8 mouse cellular contexts compared by ENCODE assay signal in genomic region chr5:24394165-24394894, GRCm38 (mm10). TPM values are rescaled to one million over a fixed set of nuclear protein-coding genes. Genes with fewer than 3 reads are reported as not detected.
DNase-seq lines count a peak whose midpoint lies in the region; ATAC-seq and TF ChIP-seq lines count a peak whose summit lies in the region.

No protein-coding gene starts in this region.

- peak; percentile 90 for TF ChIP-seq POLR2A in CH12.LX (IDR thresholded peaks at IDR 0.05; ENCODE audit: low read depth, low read length)

- H3K4me2 ChIP-seq in CH12.LX (ENCODE audit: insufficient read depth, low read depth, poor library complexity, severe bottlenecking): peak overlapping the region; percentile 94
- peak overlapping the region; percentile 52 for H3K4me2 ChIP-seq in forebrain, embryonic 11.5 days (ENCODE audit: low read depth, low read length, severe bottlenecking)
- peak overlapping the region; percentile 64 for H3K4me2 ChIP-seq in heart, embryonic 16.5 days (ENCODE audit: low read depth, low read length)
- H3K4me2 ChIP-seq in liver, embryonic 15.5 days: peak overlapping the region; percentile 77
- H3K4me2 ChIP-seq in neural tube, embryonic 12.5 days (replicated peaks): peak overlapping the region; percentile 55

- dilution Hi-C loops in CH12.LX (cut with MboI; ENCODE audit: extremely low pct_ligation_motif_present, extremely low pct_unique_long_range_greater_than_20kb, low sequenced_read_pairs): no loop called here

- peak; percentile 40 for TF ChIP-seq RAD21 in CH12.LX (IDR thresholded peaks at IDR 0.05; ENCODE audit: low read depth, low read length)

- peak overlapping the region; percentile 67 for H3K9ac ChIP-seq in CH12.LX (ENCODE audit: insufficient read depth, low read depth)
- peak overlapping the region; percentile 47 for H3K9ac ChIP-seq in forebrain, embryonic 11.5 days (ENCODE audit: low read length)
- peak overlapping the region; percentile 55 for H3K9ac ChIP-seq in heart, embryonic 16.5 days (ENCODE audit: low read length)
- peak overlapping the region; percentile 58 for H3K9ac ChIP-seq in liver, embryonic 15.5 days
- H3K9ac ChIP-seq in neural tube, embryonic 12.5 days: peak overlapping the region; percentile 19; the same call in 1 of the 2 replicates

- H3K9me3 ChIP-seq in CH12.LX (replicated peaks; ENCODE audit: low read length): no peaks in the 10 kb centered on the region
- no peaks in the 10 kb centered on the region for H3K9me3 ChIP-seq in forebrain, embryonic 11.5 days (ENCODE audit: control insufficient read depth, low read length)
- H3K9me3 ChIP-seq in heart, embryonic 16.5 days (replicated peaks; ENCODE audit: control insufficient read depth, low read length): no peaks in the 10 kb centered on the region
- no peaks in the 10 kb centered on the region for H3K9me3 ChIP-seq in liver, embryonic 15.5 days (replicated peaks)
- no peaks in the 10 kb centered on the region for H3K9me3 ChIP-seq in neural tube, embryonic 12.5 days

- H3K79me2 ChIP-seq in CH12.LX (replicated peaks; ENCODE audit: control insufficient read depth, extremely low read depth, insufficient read depth, poor library complexity, severe bottlenecking): no peaks in the 10 kb centered on the region

- ATAC-seq in forebrain, embryonic 11.5 days (replicated peaks; ENCODE audit: low FRiP score): peak; percentile 97
- ATAC-seq in heart, embryonic 16.5 days (replicated peaks; ENCODE audit: extremely low read depth, insufficient read depth, low FRiP score): peak; percentile 96
- peak; percentile 96 for ATAC-seq in liver, embryonic 15.5 days (ENCODE audit: insufficient read depth)
- peak; percentile 97 for ATAC-seq in neural tube, embryonic 12.5 days (ENCODE audit: low FRiP score, low read depth)

- no peaks in the 10 kb centered on the region for H3K27me3 ChIP-seq in CH12.LX (replicated peaks)
- H3K27me3 ChIP-seq in forebrain, embryonic 11.5 days (ENCODE audit: control insufficient read depth, insufficient read depth, low read length): no peaks in the 10 kb centered on the region; the same call in 1 of the 2 replicates
- H3K27me3 ChIP-seq in heart, embryonic 16.5 days (ENCODE audit: control insufficient read depth, insufficient read depth, low read length): no peaks in the 10 kb centered on the region
- peaks cover under 1% of the 10 kb centered on the region; the same call in 1 of the 2 replicates for H3K27me3 ChIP-seq in liver, embryonic 15.5 days
- H3K27me3 ChIP-seq in neural tube, embryonic 12.5 days (replicated peaks): no peaks in the 10 kb centered on the region

- H3K36me3 ChIP-seq in CH12.LX (replicated peaks in 1 of 2; ENCODE audit: control insufficient read depth in 1 of 2, insufficient read depth in 1 of 2, low read length in 1 of 2): peaks cover 0 to 16% of the 10 kb centered on the region in 2 experiments
- no peaks in the 10 kb centered on the region for H3K36me3 ChIP-seq in forebrain, embryonic 11.5 days (ENCODE audit: control insufficient read depth, insufficient read depth, low read length)
- H3K36me3 ChIP-seq in heart, embryonic 16.5 days (ENCODE audit: control insufficient read depth, insufficient read depth): peaks cover 3% of the 10 kb centered on the region; the same call in 1 of the 2 replicates
- H3K36me3 ChIP-seq in liver, embryonic 15.5 days (replicated peaks): no peaks in the 10 kb centered on the region
- H3K36me3 ChIP-seq in neural tube, embryonic 12.5 days: no peaks in the 10 kb centered on the region

- H3K27ac ChIP-seq in CH12.LX (ENCODE audit: insufficient read depth, low read depth): peak overlapping the region; percentile 83
- H3K27ac ChIP-seq in forebrain, embryonic 11.5 days (ENCODE audit: low read depth, low read length): no peak overlapping the region; the same call in 1 of the 2 replicates
- peak overlapping the region; percentile 75 for H3K27ac ChIP-seq in heart, embryonic 16.5 days (ENCODE audit: low read length)
- peak overlapping the region; percentile 78 for H3K27ac ChIP-seq in liver, embryonic 15.5 days (replicated peaks)
- H3K27ac ChIP-seq in neural tube, embryonic 12.5 days: no peak overlapping the region

- TF ChIP-seq EP300 in CH12.LX (IDR thresholded peaks at IDR 0.05; ENCODE audit: low read length): no peak

- peak; percentile 98 for DNase-seq in CH12.LX (ENCODE audit: extremely low read depth)
- peak; percentile 95 for DNase-seq in c-Kit-positive CD71-positive TER-119-negative erythroid progenitor cells, embryonic 14.5 days (ENCODE audit: low read depth)
- peak; percentile 93 for DNase-seq in forebrain, embryonic 11.5 days (ENCODE audit: low spot score)
- DNase-seq in kidney, postnatal 36 days: peak; percentile 97 to 98
- DNase-seq in telencephalon, adult 2 months (ENCODE audit: low read depth, low spot score): peak; percentile 99

- WGBS in forebrain, embryonic 11.5 days: 2% methylated on average over 36 of the region's 36 CpGs
- 1% methylated on average over 36 of the region's 36 CpGs for WGBS in heart, embryonic 16.5 days
- 1% methylated on average over 36 of the region's 36 CpGs for WGBS in liver, embryonic 15.5 days (ENCODE audit: insufficient replicate concordance)
- WGBS in neural tube, embryonic 12.5 days: 1% methylated on average over 36 of the region's 36 CpGs

- H3K4me1 ChIP-seq in CH12.LX (ENCODE audit: control insufficient read depth in 1 of 2, insufficient read depth in 2 of 2): peaks cover 20 to 56% of the 10 kb centered on the region in 2 experiments
- no peaks in the 10 kb centered on the region for H3K4me1 ChIP-seq in forebrain, embryonic 11.5 days (replicated peaks; ENCODE audit: control insufficient read depth, insufficient read depth, low read length)
- peaks cover 17% of the 10 kb centered on the region for H3K4me1 ChIP-seq in heart, embryonic 16.5 days (ENCODE audit: control insufficient read depth, insufficient read depth, low read length)
- H3K4me1 ChIP-seq in liver, embryonic 15.5 days (replicated peaks): peaks cover 36% of the 10 kb centered on the region
- 0 out of 2 replicates have a peak, but pooled peaks cover 2% of the 10 kb centered on the region for H3K4me1 ChIP-seq in neural tube, embryonic 12.5 days

- TF ChIP-seq CTCF in CH12.LX (conservative IDR thresholded peaks at IDR 0.05 in 1 of 2, IDR thresholded peaks at IDR 0.05 in 1 of 2; ENCODE audit: low read depth in 2 of 2, low read length in 2 of 2): peak in 1 of 2 experiments; percentile 94; a peak in 3 of 4 replicates

- peak overlapping the region; percentile 65 to 77 (median 71) for H3K4me3 ChIP-seq in CH12.LX (replicated peaks in 1 of 3; ENCODE audit: low read depth in 2 of 3, low read length in 2 of 3, poor library complexity in 1 of 3)
- H3K4me3 ChIP-seq in forebrain, embryonic 11.5 days (ENCODE audit: low read depth, low read length): peak overlapping the region; percentile 41
- H3K4me3 ChIP-seq in heart, embryonic 16.5 days (ENCODE audit: low read length): peak overlapping the region; percentile 52
- peak overlapping the region; percentile 71 for H3K4me3 ChIP-seq in liver, embryonic 15.5 days (replicated peaks)
- peak overlapping the region; percentile 44 for H3K4me3 ChIP-seq in neural tube, embryonic 12.5 days

- in situ Hi-C loops in CH12.LX (cut with MboI; ENCODE audit: low pct_ligation_motif_present, low pct_unique_long_range_greater_than_20kb, low sequenced_read_pairs): no loop called here

RNA-seq across cellular contexts. Expression of gene Abcb8, which starts 0.9 kb away (rescaled TPM):
- total RNA-seq in CH12.LX (2012; rRNA removed) (50.3 and 58.7 TPM in 2 replicates), CH12.LX (2014; rRNA removed) (31.0 and 34.7 TPM in 2 replicates)
- polyA plus RNA-seq in CH12.LX (2012; ENCODE audit: insufficient read length, low read depth): 36.9 and 45.4 TPM in 2 replicates
- polyA plus RNA-seq in forebrain, embryonic 11.5 days (2014; fragmentation: Nextera tagmentation; extraction: Ambion mirVana): 45.5 and 57.8 TPM in 2 replicates
- 71.1 and 77.3 TPM in 2 replicates for polyA plus RNA-seq in heart, embryonic 16.5 days (2015; fragmentation: Nextera tagmentation; extraction: Ambion mirVana)
- polyA plus RNA-seq in liver, embryonic 15.5 days (2015; fragmentation: Nextera tagmentation; extraction: Ambion mirVana): 25.6 and 30.8 TPM in 2 replicates
- 45.9 and 52.7 TPM in 2 replicates for polyA plus RNA-seq in neural tube, embryonic 12.5 days (2016; fragmentation: Nextera tagmentation; extraction: Ambion mirVana)

RNA-seq across cellular contexts. Expression of gene Atg9b, which starts 2.4 kb away (rescaled TPM):
- 0.46 and 0.81 TPM in 2 replicates for total RNA-seq in CH12.LX (2012; rRNA removed)
- total RNA-seq in CH12.LX (2014; rRNA removed): 0.68 and 0.86 TPM in 2 replicates
- polyA plus RNA-seq in CH12.LX (2012; ENCODE audit: insufficient read length, low read depth): 1.1 and 1.3 TPM in 2 replicates
- polyA plus RNA-seq in forebrain, embryonic 11.5 days (2014; fragmentation: Nextera tagmentation; extraction: Ambion mirVana): 0.21 and 0.44 TPM in 2 replicates
- 2.3 and 2.6 TPM in 2 replicates for polyA plus RNA-seq in heart, embryonic 16.5 days (2015; fragmentation: Nextera tagmentation; extraction: Ambion mirVana)
- polyA plus RNA-seq in liver, embryonic 15.5 days (2015; fragmentation: Nextera tagmentation; extraction: Ambion mirVana): 0.58 and 2.2 TPM in 2 replicates
- polyA plus RNA-seq in neural tube, embryonic 12.5 days (2016; fragmentation: Nextera tagmentation; extraction: Ambion mirVana): 0.34 and 0.35 TPM in 2 replicates

RNA-seq across cellular contexts. Expression of gene Asic3, which starts 18.9 kb away (rescaled TPM):
- total RNA-seq in CH12.LX (2012; rRNA removed) (0.25 TPM in 1 of 2 replicates, not detected in the other), CH12.LX (2014; rRNA removed) (not detected in 2 replicates)
- polyA plus RNA-seq in CH12.LX (2012; ENCODE audit: insufficient read length, low read depth): 1.1 and 1.3 TPM in 2 replicates
- not detected in 2 replicates for polyA plus RNA-seq in forebrain, embryonic 11.5 days (2014; fragmentation: Nextera tagmentation; extraction: Ambion mirVana)
- polyA plus RNA-seq in heart, embryonic 16.5 days (2015; fragmentation: Nextera tagmentation; extraction: Ambion mirVana): 0.14 TPM in 1 of 2 replicates, not detected in the other
- polyA plus RNA-seq in liver, embryonic 15.5 days (2015; fragmentation: Nextera tagmentation; extraction: Ambion mirVana): not detected in 2 replicates
- 1.0 and 1.4 TPM in 2 replicates for polyA plus RNA-seq in neural tube, embryonic 12.5 days (2016; fragmentation: Nextera tagmentation; extraction: Ambion mirVana)

RNA-seq across cellular contexts. Expression of gene Cdk5, which starts 29.0 kb away (rescaled TPM):
- total RNA-seq in CH12.LX (2012; rRNA removed) (10.4 and 12.1 TPM in 2 replicates), CH12.LX (2014; rRNA removed) (7.4 and 9.2 TPM in 2 replicates)
- polyA plus RNA-seq in CH12.LX (2012; ENCODE audit: insufficient read length, low read depth): 25.1 and 26.6 TPM in 2 replicates
- polyA plus RNA-seq in forebrain, embryonic 11.5 days (2014; fragmentation: Nextera tagmentation; extraction: Ambion mirVana): 47.5 and 53.9 TPM in 2 replicates
- 28.5 and 30.4 TPM in 2 replicates for polyA plus RNA-seq in heart, embryonic 16.5 days (2015; fragmentation: Nextera tagmentation; extraction: Ambion mirVana)
- polyA plus RNA-seq in liver, embryonic 15.5 days (2015; fragmentation: Nextera tagmentation; extraction: Ambion mirVana): 7.7 and 8.8 TPM in 2 replicates
- 75.4 and 79.2 TPM in 2 replicates for polyA plus RNA-seq in neural tube, embryonic 12.5 days (2016; fragmentation: Nextera tagmentation; extraction: Ambion mirVana)

RNA-seq across cellular contexts. Expression of gene Slc4a2, which starts 29.3 kb away (rescaled TPM):
- total RNA-seq in CH12.LX (2012; rRNA removed): 17.2 and 18.6 TPM in 2 replicates
- 12.7 and 12.9 TPM in 2 replicates for total RNA-seq in CH12.LX (2014; rRNA removed)
- polyA plus RNA-seq in CH12.LX (2012; ENCODE audit: insufficient read length, low read depth): 27.2 and 27.3 TPM in 2 replicates
- 28.4 and 28.7 TPM in 2 replicates for polyA plus RNA-seq in forebrain, embryonic 11.5 days (2014; fragmentation: Nextera tagmentation; extraction: Ambion mirVana)
- 29.2 and 32.5 TPM in 2 replicates for polyA plus RNA-seq in heart, embryonic 16.5 days (2015; fragmentation: Nextera tagmentation; extraction: Ambion mirVana)
- 8.9 and 10.3 TPM in 2 replicates for polyA plus RNA-seq in liver, embryonic 15.5 days (2015; fragmentation: Nextera tagmentation; extraction: Ambion mirVana)
- polyA plus RNA-seq in neural tube, embryonic 12.5 days (2016; fragmentation: Nextera tagmentation; extraction: Ambion mirVana): 23.0 and 24.3 TPM in 2 replicates

Comparison
In these comparisons a context has a peak if more than half of its experiments do, and no peak if none do; other contexts are left out.
1. H3K27ac ChIP-seq: peak in CH12.LX (single experiment), heart, embryonic 16.5 days (single experiment) and liver, embryonic 15.5 days (single experiment); none in forebrain, embryonic 11.5 days (single experiment) and neural tube, embryonic 12.5 days (single experiment).
2. Peak in every context shown above with its lines, with median percentiles within 50 percentile points of each other: DNase-seq, H3K4me2 ChIP-seq, H3K4me3 ChIP-seq, H3K9ac ChIP-seq and ATAC-seq.